Mouse (Mus musculus) embryonic fibroblast, embryonic 13.5 days (primary cell): ENCODE results near the gene Gm10401.

Experiments
- CTCF ChIP-seq: IDR thresholded peaks from 2 replicates; pipeline ENCODE4 v1.5.1; 2011; ENCODE audit warnings: mild to moderate bottlenecking, control low read depth, low read length, moderate library complexity, borderline replicate concordance; ENCODE audit not compliant: insufficient read depth
- POLR2A ChIP-seq: IDR thresholded peaks from 2 replicates; pipeline ENCODE4 v1.6.1; 2011; ENCODE audit warnings: low read depth, mild to moderate bottlenecking, control low read depth, low read length, moderate library complexity

GRCm38 (mm10) chr5:115118961-115119570 lies 21.0 kb upstream of the Gm10401 start, which contains the start of gene Acads:
- TF ChIP-seq POLR2A, result peak; percentile 87
- TF ChIP-seq CTCF, result no peak
